Mouse (Mus musculus) urinary bladder, postnatal 10 days (tissue): ENCODE results near the gene Ccdc188.
"Not testable (repeated sequence)": the region's sequence is repeated elsewhere in the genome, so short reads cannot be mapped to it uniquely, and the experiment has no call there.

Experiments used
- DNase-seq: peaks from one replicate; pipeline ENCODE4 v3.0.0; 2022; ENCODE audit warnings: low spot score

Gene Ccdc188

DNA sequence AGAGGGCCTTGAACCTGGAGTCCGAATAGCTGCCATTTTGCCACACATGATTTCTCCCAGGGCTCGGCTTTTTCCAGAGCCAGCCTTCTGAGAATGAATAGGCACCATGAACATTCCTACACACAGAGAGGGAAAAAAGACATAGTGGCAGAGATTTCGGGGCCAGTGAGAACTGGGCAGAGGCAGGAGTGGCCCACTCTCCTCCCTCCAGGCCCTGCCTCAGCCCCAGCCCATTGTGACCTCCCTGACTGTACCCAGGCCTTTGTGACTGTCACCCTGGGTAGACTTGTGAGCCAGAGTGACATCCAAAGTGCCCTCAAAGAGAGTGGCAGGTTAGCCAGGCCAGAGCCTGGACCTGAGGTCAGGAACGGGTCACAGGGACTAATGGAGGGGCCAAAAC lies at the start of gene Ccdc188:
Gene Ccdc188, plus strand, starts transcription at position 301 of the 400 bp plus-strand sequence.
- no peak for DNase-seq

DNA sequence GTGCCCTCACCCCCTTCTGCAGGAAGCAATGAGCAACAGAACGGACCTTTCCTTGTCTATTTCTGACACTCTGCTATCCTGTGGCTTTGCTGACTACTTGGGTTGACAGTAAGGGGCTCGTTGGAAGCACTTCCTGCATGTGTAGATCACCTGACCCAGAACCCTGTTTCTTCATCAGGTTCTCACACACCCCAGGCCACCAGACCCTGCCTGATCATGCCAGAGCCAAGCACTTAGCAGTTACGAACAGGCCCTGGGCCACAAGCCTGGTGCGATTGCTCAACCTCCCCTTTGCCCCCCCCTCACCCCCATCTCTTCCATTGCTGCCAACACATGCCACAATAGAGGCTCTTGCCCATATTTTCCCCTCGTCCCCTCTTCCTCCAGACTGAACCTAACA lies 48.5 kb upstream of the Ccdc188 start:
- no peak for DNase-seq

DNA sequence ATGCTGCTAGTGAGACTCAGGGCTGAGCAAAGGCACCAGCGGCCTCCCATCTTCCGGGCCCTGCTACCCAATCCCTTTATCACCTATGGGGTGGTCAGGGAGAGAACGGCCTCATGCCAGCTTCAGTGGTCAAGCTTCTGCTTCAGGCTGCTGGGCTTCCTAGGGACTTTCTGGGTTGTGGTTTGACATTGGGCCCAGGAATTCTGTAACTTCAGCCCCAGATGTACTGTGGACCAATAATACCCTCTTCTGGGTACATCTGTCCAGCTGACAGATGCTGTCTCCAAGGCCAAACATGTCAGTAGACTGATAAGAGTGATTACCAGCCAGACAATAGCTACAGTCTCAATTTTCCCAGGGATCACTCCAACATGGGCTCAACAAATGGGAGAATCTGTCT lies 47.9 kb upstream of the Ccdc188 start:
- no peak for DNase-seq

DNA sequence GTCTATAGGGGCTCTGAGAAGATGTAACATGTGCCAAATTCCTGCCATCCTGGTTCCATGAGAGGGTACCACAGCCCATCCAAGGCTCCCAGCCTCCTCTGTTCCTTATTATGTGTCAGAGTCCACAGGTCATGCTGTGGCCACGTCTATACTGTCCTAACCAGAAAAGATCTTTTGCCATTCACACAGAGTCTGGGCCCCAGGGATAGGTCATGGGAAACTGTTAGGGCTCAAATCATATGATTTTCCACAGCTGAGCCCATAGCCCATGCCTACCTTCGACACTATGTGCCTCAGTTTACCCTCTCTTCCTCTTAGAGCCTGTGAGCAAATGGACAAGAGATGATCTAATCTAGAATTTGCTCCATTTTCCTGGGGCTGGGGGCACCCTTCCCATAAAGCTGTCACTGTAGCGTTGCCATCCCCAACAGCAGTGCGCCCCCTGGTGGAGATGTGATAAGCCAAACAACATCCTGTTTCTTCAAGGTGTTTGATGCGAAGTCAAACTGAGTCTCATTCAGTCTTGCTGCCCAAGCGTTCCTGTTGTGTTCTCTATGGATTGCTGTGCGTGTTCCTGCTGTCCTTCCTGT lies 45.3 kb upstream of the Ccdc188 start:
- peak; percentile 41 for DNase-seq

DNA sequence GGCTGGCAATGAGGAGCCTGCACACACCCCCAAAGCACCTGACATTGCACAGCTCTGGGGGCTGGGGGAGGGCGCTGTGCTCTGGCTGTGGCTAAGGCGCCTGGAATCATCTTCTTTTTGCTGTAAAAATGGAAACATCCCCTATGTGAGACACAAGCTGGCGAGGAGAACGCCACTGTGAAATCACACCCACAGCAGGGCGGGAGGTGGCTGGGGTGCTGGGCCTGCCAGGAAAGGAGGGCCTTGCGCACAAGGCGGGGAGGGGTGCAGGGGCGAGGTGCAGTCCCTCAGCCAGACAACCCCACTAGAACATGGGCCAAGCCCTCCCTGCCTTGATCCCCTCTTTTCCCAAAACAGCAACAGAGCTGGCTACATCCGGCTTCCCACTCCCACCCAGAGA lies 44.4 kb upstream of the Ccdc188 start:
- DNase-seq: no peak

DNA sequence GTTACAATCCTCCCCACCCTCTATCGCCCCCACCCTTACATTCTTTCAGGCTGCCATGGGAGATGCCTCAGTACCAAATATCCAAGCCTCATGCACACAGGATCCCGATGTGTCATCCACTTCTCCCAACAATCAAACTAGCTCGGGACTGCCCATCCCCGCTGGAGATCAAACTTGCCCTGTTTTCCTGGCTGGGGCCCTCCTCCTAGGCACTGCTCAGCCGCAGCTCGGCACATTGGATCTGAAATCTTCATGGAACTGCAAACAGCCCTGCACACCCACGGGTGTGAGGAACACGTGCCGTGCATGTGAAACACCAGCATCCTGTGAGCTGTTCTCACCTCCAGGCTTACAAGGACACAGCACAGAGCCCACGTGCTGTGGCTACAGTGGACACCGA lies 43.9 kb upstream of the Ccdc188 start:
- no peak for DNase-seq

DNA sequence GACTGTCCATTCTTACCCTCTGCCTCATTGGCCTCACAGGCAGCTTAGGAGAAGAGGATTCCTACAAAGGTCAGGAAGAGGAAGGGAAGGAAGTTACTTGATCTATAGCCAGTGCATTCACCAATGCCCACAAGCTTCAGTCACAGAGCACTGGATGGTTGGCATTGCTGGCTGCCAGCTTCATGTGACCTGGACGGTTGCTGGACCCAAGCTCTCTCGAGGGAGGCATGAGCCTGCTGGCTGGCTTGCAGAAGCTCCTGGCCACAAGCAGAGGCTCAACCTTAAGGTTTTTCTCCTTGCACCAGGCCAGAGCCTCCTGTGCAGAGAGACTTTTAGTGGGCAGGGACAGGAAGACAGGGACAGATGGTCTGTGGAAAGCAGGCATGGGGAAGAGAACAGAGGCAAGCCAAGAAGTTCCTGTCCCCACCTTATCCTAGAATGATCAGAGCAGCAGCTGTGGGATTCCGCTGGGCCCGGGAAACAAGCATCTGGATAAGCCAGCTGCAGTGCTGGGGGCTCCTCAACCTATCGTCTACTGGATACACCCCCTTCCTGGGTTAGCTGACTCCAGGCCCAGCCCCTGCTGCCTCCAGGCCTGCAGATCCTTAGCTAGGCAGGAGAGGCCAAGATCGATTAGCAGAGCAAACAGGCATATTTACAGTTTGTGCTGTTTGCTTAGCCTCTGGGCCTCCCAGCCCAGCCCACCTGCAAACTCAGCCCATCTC lies 41.7 kb upstream of the Ccdc188 start:
- DNase-seq: no peak

DNA sequence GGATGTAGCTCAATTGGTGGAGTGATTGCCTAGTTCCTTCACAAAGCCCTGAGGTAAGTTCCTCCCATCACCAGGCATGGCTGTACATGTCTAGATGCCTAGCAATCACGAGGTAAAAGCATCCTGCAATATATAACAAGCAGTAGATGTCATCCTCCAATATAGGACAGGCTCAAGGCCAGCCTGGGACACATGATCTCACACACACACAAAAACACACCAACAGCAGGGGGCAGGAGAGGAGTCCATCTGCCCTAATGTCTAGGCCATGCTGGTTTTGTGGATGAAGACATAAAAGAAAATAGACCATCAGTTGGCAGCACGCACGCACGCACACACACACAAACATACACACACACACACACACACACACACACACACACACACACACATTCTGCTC lies 40.9 kb upstream of the Ccdc188 start:
- DNase-seq: no peak

DNA sequence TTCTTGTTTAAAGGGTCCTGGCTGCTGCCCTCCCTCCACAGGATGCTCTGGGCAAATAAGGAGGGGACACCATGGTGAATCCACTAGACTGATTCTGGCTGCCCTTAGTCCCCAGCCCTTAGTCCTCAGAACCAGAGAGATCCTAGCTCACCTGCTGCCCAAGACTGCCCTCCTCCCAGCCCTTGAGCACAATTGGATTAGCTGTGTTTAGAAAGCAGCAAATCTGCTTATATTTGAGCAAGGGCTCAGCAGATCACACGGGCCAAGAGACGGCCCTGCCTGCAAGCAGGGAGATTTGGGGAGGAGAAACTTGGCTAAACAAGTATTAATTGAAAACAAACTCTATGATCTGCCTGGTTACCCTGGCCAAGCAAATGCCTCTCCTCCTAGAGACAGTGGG lies 38.1 kb upstream of the Ccdc188 start:
- DNase-seq: no peak

DNA sequence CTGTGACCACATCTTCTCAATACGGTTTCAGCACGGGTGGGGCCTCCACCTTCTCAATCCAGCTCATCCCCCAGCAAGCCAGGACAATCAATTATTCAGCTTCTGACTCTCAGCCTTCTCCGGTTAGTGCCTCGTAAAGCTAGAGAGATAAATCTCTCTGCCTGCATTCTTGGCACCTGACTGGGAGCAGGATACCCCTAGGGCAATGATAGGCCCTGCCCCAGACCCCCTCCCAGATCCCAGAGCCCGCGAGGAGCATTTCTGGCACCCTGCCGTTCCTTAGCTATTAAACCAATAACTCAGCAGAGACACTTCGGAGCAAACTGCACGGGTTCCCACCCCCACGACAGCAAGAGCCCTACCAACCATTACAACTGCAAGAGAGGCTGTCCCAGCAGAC lies 36.3 kb upstream of the Ccdc188 start:
- no peak for DNase-seq

DNA sequence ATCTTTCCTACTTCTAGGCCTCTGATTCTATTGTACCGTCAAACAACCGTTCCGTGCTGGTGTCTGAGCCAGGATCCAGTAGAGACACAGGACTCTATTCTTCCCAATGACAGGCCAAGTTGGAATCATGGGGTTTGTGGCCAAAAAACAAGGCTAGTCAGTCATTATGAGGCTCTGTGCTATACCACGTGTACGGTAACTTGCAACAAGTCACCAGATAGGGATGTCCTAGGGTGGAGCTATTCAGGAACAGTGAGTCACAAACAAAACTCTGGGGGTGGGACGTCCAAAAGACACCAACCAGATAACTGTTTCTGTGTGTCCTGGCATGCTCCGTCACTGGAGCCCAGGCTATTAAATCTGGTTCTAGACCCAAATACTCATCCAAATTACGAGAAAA lies 34.9 kb upstream of the Ccdc188 start:
- no peak for DNase-seq

DNA sequence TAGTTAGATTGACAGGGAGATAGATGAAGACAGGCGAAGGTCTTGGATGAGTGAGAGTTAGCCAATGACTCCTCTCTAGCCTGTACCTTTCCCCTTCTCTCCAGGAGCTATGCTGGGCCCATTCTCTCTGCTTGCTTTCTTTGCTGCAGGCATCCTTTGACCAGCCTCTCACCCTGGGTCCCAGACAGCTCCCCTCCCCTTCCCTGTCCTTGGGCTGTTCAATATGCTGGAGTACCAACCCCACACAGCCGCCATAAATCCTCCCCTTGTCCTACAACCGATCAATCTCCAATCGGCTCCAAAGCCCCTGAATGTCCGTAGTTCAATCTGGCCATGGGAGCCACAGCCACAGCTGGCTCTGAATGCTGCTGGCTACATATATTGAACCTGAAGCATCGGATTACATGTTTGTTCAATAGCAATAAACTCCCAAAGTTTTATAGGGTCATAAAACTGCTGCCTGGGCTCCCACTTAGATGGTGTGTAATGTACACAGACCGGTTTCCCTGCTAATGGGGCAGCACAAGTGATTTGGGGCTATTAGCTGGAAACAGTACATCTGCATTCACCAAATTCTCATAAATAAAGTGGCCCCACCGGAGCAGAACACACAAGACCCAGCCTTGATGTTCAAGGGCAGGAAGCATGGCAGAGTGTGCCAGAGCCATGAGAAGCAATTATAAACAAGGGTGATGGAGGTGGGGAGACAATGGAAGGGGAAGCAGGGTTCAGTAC lies 31.8 kb upstream of the Ccdc188 start:
- DNase-seq: no peak

DNA sequence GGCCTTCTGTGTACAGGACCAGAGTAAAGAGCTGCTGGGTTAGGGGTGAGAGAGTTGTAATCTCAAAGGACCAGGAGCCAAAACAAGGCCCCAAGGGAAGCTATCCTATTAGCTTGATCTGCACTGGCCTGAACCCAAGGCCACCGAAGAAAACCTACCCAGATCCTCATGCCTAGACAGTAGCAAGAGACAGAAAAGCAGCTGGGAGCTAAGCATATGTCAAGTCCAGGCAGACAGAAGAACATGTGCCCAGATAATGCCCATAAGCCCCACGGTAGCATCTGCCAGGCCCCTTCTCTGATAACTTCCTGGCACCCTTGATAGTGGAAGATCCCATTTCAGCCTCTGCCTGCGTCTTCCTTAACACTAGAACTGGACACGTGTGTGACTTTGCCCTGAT lies 30.9 kb upstream of the Ccdc188 start:
- no peak for DNase-seq

DNA sequence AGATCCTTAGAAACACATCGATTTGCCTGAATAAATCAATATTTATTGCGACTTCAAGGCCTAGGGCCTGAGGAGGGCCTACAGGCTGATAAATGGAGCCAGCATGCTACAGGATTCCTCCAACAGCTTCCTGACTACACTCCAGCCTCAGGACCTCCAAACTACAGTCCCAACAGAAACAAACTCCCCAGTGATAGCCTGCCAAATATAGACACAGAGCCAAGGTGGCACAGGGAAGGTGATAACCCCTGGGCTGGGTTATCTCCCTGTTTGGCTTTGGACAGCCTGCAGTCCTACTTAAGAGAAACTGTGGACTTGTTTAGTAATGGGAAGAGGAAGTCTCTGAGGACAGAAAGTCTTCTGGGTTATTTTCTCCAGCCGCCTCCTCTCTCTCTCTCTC lies 30.5 kb upstream of the Ccdc188 start:
- DNase-seq: no peak

DNA sequence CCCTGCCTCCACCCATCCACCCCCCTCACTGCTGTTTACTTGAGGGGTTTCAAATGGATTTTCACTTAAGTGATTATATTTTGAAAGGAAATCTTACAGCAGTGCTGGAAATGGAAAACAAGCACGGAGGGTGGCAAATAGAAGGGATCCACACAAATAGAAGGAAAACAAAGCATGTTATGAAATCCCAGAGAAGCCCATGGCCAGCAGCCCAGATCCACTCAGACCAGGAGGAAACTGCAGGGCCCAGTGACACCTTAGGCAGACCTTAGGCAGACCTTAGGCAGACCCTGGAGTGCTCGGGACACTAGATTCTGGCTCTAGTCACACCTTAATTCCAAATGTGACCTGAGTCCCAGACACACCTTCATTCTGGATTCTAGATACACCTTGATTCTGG lies 26.7 kb upstream of the Ccdc188 start:
- no peak for DNase-seq

DNA sequence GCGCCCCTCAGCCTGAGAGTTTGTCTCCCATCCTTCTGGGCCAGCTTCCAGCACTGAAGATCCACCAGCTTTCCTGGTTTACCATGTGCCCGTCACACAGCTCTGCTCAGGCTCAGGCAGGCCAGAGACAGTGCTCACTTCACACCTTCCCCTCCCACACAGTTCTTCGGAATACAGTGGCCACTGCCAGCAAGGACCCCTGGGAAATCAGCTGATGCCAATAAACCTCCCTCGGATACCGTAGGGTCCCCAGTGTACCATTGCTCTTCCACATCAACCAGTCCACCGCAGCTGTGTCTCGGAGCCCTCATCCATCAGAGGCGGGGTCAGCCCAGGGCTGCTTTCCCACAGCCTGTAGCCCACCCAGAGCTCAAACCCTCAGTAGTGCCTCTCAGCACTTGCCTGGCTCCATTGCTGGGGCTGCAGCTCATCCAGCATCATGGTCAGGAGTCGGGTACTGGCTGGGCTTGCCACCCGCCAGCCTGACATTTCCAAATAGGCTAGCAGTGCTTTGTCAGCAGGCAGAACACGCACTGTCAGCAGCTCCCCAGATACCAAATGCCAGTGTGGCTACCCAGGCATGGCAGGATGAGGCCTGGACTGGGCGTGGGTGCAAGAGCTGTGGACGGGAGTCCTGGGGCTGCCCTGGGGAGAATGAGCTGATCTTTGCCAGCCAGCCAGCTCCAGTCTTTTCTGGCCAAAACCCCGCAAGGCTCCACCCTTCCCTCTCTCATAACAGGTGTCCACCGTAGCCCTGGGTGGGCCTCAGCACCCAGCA lies 23.3 kb upstream of the Ccdc188 start:
- DNase-seq: no peak

DNA sequence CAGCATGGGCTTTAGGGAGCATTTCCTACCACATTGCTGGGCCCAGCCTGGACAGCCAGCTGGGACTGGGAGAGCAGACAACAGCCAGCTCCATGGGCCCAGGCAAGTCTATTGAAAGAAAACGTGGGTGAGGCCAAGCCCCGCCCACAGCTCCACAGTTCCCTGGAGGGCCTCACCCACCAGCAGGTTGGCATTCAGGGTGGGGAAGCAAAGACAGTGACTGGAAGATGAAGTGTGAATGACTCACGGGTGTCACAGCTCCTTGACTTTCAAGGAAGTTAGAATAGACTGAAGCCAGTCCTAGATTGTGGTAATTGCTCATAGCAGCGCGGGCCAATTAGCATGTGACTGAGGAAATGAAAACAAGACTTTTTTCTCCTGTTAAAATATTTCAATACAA lies 22.6 kb upstream of the Ccdc188 start:
- no peak for DNase-seq

DNA sequence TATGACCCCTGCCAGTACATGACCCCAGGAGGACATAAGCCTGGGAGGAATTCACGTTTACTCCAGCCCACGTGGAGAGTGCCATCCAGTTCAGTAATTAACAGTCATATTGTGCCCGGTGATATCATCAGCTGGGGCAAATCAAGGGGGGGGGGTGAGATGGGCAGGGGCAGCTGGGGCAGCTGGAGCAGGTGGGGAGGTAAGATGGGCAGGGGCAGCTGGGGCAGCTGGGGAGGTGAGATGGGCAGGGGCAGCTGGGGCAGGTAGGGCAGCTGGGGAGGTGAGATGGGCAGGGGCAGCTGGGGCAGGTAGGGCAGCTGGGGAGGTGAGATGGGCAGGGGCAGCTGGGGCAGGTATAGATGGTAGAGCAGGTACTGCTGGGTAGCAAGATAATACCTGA lies 22.1 kb upstream of the Ccdc188 start:
- not testable (repeated sequence) for DNase-seq

DNA sequence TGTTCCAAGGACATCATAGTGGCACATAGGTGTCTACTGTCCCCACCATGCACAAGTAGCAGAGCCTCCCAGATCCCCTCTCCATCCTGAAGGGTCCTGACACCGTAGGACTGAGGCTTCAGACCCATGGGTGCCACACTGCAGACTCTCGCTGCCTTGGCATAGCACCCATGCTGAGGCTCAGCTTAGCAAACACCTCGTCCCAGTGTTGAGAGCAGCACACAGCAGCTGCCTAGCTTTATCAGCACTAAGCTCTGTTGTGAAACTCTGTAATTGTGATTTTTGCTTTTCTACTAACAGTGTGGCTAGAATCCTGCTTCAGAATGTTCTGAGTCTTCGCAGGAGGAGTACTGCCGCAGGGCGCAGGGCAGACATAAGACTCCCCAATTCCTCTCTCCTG lies 19.8 kb upstream of the Ccdc188 start:
- DNase-seq: no peak

DNA sequence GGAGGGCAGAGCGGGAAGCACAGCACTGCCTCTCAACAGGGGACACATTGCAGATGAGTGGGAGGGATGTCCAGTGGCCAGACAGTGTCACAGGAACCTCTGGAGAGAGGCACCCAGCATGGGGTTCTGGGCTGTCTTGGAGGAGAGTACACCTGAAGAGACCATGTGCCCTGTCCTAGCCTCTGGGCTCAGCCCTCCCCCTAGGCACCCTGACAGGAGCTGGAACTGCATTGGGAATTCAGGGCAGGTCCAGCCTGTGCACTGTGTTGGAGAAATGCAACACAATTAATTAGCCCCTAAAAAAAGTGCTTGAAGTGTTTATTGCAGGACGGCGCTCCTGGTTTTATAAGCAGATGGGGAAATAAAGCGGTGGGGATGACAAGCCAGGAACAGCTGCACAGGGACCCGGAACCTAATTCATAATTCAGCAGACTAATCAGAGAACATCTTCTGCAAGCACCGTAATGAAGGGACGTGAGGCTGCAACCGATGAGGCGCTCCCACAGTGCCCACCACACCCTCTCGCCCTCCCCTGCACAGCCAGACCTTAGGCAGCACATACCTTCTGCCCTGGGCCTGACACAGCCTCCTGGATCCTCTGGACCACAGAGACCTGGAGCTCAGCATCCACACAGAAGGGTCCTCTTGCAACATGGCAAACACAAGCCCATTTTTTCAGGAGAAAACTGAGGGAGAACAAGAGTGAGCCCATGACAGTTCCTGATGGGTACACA lies 19.1 kb upstream of the Ccdc188 start:
- DNase-seq: no peak

DNA sequence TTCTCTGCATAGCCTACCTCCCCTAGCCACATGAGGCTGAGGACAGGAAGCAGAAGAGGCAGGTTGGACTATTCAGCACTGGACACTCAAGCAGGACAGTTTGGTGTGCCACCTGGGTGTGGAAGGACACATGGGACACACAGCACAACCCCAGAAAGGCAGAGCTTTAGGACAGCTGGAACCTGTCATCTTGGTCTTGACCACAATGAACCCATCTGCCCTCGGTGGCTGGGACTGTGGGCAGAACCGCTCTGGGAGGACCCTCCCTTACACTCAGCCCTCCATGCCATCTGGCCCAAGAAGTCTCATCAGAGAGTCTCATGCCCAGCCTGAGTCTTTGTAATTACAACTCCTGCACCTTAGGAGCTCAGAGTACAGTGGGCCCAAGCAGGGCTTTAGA lies 17.6 kb upstream of the Ccdc188 start:
- DNase-seq: no peak

DNA sequence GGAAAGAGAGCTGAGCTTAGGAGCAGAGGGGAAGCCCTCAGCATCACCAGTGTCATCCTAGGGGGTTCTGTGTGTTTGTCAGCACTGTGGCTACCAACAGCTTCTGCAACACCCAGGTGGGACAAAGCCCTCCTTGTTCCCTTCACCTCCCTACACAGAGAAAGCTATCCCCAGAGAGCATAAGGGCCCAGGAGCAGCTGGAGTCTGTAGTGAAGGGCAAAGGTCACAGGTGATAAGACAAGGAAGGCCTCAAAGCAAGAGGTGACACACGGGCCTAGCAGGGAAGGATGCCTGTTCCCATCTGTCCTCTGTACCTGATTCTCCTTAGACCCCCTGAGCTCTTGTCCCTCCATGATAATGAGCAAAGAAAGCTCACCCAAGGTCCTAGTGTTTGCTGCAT lies 16.1 kb upstream of the Ccdc188 start:
- DNase-seq: no peak
